17 mouse cellular contexts compared by ENCODE assay signal in genomic region chr12:91803207-91803932, GRCm38 (mm10). TPM values are rescaled to one million over a fixed set of nuclear protein-coding genes. Genes with fewer than 3 reads are reported as not detected.
DNase-seq lines count a peak whose midpoint lies in the region; ATAC-seq lines count a peak whose summit lies in the region.
"Had no signal": no experiment of that assay in that cellular context is flagged by ENCODE, and none has a peak within 500 bp of the region (broad histone marks: within the 10 kb centered on the region; RNA-seq: fewer than 3 reads in every experiment).

No protein-coding gene starts in this region.

- intact Hi-C loops in left cerebral cortex, postnatal 25 days (cut with DNase I), result no loop called here

- H3K4me3 ChIP-seq in forebrain, embryonic 16.5 days (replicated peaks; ENCODE audit: low read length), result no peak overlapping the region
- no peak overlapping the region for H3K4me3 ChIP-seq in forebrain, embryonic 13.5 days
- no peak overlapping the region for H3K4me3 ChIP-seq in midbrain, embryonic 14.5 days (replicated peaks; ENCODE audit: low read depth, low read length)
- H3K4me3 ChIP-seq in midbrain, embryonic 13.5 days (replicated peaks), result no peak overlapping the region
- H3K4me3 ChIP-seq: forebrain, embryonic 15.5 days; hindbrain, embryonic 15.5 days; kidney, embryonic 15.5 days had no signal

- H3K9ac ChIP-seq in forebrain, embryonic 16.5 days (replicated peaks; ENCODE audit: low read depth, low read length), result no peak overlapping the region
- no peak overlapping the region for H3K9ac ChIP-seq in forebrain, embryonic 13.5 days
- H3K9ac ChIP-seq in midbrain, embryonic 14.5 days (replicated peaks; ENCODE audit: low read length), result no peak overlapping the region
- no peak overlapping the region for H3K9ac ChIP-seq in midbrain, embryonic 13.5 days (replicated peaks)
- H3K9ac ChIP-seq: forebrain, embryonic 15.5 days; hindbrain, embryonic 15.5 days; kidney, embryonic 15.5 days had no signal

- no peaks in the 10 kb centered on the region for H3K9me3 ChIP-seq in forebrain, embryonic 16.5 days (ENCODE audit: control insufficient read depth, low read length)
- H3K9me3 ChIP-seq in forebrain, embryonic 13.5 days (replicated peaks), result no peaks in the 10 kb centered on the region
- no peaks in the 10 kb centered on the region for H3K9me3 ChIP-seq in midbrain, embryonic 14.5 days (ENCODE audit: control insufficient read depth, low read length)
- no peaks in the 10 kb centered on the region for H3K9me3 ChIP-seq in midbrain, embryonic 13.5 days
- H3K9me3 ChIP-seq: forebrain, embryonic 15.5 days; hindbrain, embryonic 15.5 days; kidney, embryonic 15.5 days had no signal

- H3K36me3 ChIP-seq in forebrain, embryonic 16.5 days (ENCODE audit: control insufficient read depth, insufficient read depth), result peaks cover 6% of the 10 kb centered on the region
- peaks cover 14% of the 10 kb centered on the region for H3K36me3 ChIP-seq in forebrain, embryonic 13.5 days (ENCODE audit: poor library complexity, severe bottlenecking)
- H3K36me3 ChIP-seq in midbrain, embryonic 14.5 days (ENCODE audit: control insufficient read depth, insufficient read depth, low read length), result peaks cover 20% of the 10 kb centered on the region
- peaks cover 18% of the 10 kb centered on the region for H3K36me3 ChIP-seq in midbrain, embryonic 13.5 days
- H3K36me3 ChIP-seq in splenic B cell, adult 2 months (ENCODE audit: control insufficient read depth, insufficient read depth, low read length, poor library complexity, severe bottlenecking), result no peaks in the 10 kb centered on the region; the same call in 1 of the 2 replicates

- H3K4me2 ChIP-seq in forebrain, embryonic 16.5 days (ENCODE audit: low read length), result no peak overlapping the region
- H3K4me2 ChIP-seq in forebrain, embryonic 13.5 days, result no peak overlapping the region
- no peak overlapping the region for H3K4me2 ChIP-seq in midbrain, embryonic 14.5 days (ENCODE audit: low read length)
- no peak overlapping the region for H3K4me2 ChIP-seq in midbrain, embryonic 13.5 days (replicated peaks)
- H3K4me2 ChIP-seq: forebrain, embryonic 15.5 days; hindbrain, embryonic 15.5 days; kidney, embryonic 15.5 days; liver, embryonic 11.5 days; midbrain, embryonic 11.5 days had no signal

- no peaks in the 10 kb centered on the region for H3K4me1 ChIP-seq in forebrain, embryonic 16.5 days (replicated peaks; ENCODE audit: control insufficient read depth, insufficient read depth, low read length)
- no peaks in the 10 kb centered on the region for H3K4me1 ChIP-seq in forebrain, embryonic 13.5 days
- no peaks in the 10 kb centered on the region for H3K4me1 ChIP-seq in midbrain, embryonic 14.5 days (ENCODE audit: control insufficient read depth, insufficient read depth, low read length)
- H3K4me1 ChIP-seq in midbrain, embryonic 13.5 days (replicated peaks), result no peaks in the 10 kb centered on the region
- H3K4me1 ChIP-seq: forebrain, embryonic 15.5 days; hindbrain, embryonic 15.5 days; kidney, embryonic 15.5 days had no signal

- ATAC-seq in forebrain, embryonic 16.5 days, result peak; percentile 37; the same call in 1 of the 2 replicates
- no peak for ATAC-seq in forebrain, embryonic 13.5 days
- no peak for ATAC-seq in midbrain, embryonic 14.5 days (ENCODE audit: low FRiP score, low TSS enrichment)
- no peak for ATAC-seq in midbrain, embryonic 13.5 days
- ATAC-seq: forebrain, embryonic 15.5 days had no signal

- H3K27me3 ChIP-seq in forebrain, embryonic 16.5 days (replicated peaks; ENCODE audit: control insufficient read depth, insufficient read depth, low read length), result no peaks in the 10 kb centered on the region
- H3K27me3 ChIP-seq in forebrain, embryonic 13.5 days, result peaks cover 2% of the 10 kb centered on the region; the same call in 1 of the 2 replicates
- no peaks in the 10 kb centered on the region for H3K27me3 ChIP-seq in midbrain, embryonic 14.5 days (ENCODE audit: control insufficient read depth, insufficient read depth, low read length)
- H3K27me3 ChIP-seq in midbrain, embryonic 13.5 days, result no peaks in the 10 kb centered on the region
- H3K27me3 ChIP-seq in splenic B cell, adult 2 months (ENCODE audit: control insufficient read depth, insufficient read depth, low read length, poor library complexity, severe bottlenecking), result no peaks in the 10 kb centered on the region
- H3K27me3 ChIP-seq: forebrain, embryonic 15.5 days; hindbrain, embryonic 15.5 days; kidney, embryonic 15.5 days had no signal

- DNase-seq in midbrain, embryonic 14.5 days, result peak; percentile 5
- peak; percentile 44 to 87 for DNase-seq in left cerebral cortex, postnatal 25 days (ENCODE audit: low spot score in 2 of 2)
- peak; percentile 31 for DNase-seq in splenic B cell, adult 2 months (ENCODE audit: low read depth, low spot score)
- no peak for DNase-seq in thymus, postnatal 36 days
- no peak for DNase-seq in adrenal gland, postnatal 4 days (ENCODE audit: low spot score in 2 of 2)
- DNase-seq: adrenal gland, adult 2 months; heart, postnatal 14 days; lung, postnatal 10 days; spleen, adult 18-20 months had no signal

- no peak overlapping the region for H3K27ac ChIP-seq in forebrain, embryonic 16.5 days (ENCODE audit: low read length)
- H3K27ac ChIP-seq in forebrain, embryonic 13.5 days, result no peak overlapping the region
- no peak overlapping the region for H3K27ac ChIP-seq in midbrain, embryonic 14.5 days (replicated peaks; ENCODE audit: low read depth, low read length)
- H3K27ac ChIP-seq in midbrain, embryonic 13.5 days, result no peak overlapping the region
- H3K27ac ChIP-seq: forebrain, embryonic 15.5 days; hindbrain, embryonic 15.5 days; kidney, embryonic 15.5 days had no signal

- WGBS in forebrain, embryonic 16.5 days, result 74% methylated on average over 13 of the region's 13 CpGs
- 78% methylated on average over 13 of the region's 13 CpGs for WGBS in forebrain, embryonic 13.5 days
- 71% methylated on average over 13 of the region's 13 CpGs for WGBS in midbrain, embryonic 14.5 days
- 72% methylated on average over 13 of the region's 13 CpGs for WGBS in midbrain, embryonic 13.5 days

RNA-seq across cellular contexts. Expression of gene Ston2, which starts 15.2 kb away (rescaled TPM):
- polyA plus RNA-seq in forebrain, embryonic 16.5 days (2015; fragmentation: Nextera tagmentation; extraction: Ambion mirVana), result 4.7 and 6.4 TPM in 2 replicates
- 10.5 and 13.2 TPM in 2 replicates for polyA plus RNA-seq in forebrain, embryonic 13.5 days (2015; fragmentation: Nextera tagmentation; extraction: Ambion mirVana)
- polyA plus RNA-seq in midbrain, embryonic 14.5 days (2014; fragmentation: Nextera tagmentation; extraction: Ambion mirVana), result 4.7 and 5.0 TPM in 2 replicates
- polyA plus RNA-seq in midbrain, embryonic 13.5 days (2015; fragmentation: Nextera tagmentation; extraction: Ambion mirVana), result 3.8 and 7.4 TPM in 2 replicates
- total RNA-seq in left cerebral cortex, postnatal 25 days (2021), result 10 to 100 TPM; 14.7 to 20.0 TPM
- total RNA-seq in adrenal gland, postnatal 4 days (2021), result 10 to 100 TPM; 14.5 to 15.1 TPM

RNA-seq across cellular contexts. Expression of gene Sel1l, which starts 45.6 kb away (rescaled TPM):
- polyA plus RNA-seq in forebrain, embryonic 16.5 days (2015; fragmentation: Nextera tagmentation; extraction: Ambion mirVana), result 109 and 126 TPM in 2 replicates
- polyA plus RNA-seq in forebrain, embryonic 13.5 days (2015; fragmentation: Nextera tagmentation; extraction: Ambion mirVana), result 93.4 and 95.3 TPM in 2 replicates
- 106 and 128 TPM in 2 replicates for polyA plus RNA-seq in midbrain, embryonic 14.5 days (2014; fragmentation: Nextera tagmentation; extraction: Ambion mirVana)
- polyA plus RNA-seq in midbrain, embryonic 13.5 days (2015; fragmentation: Nextera tagmentation; extraction: Ambion mirVana), result 102 and 105 TPM in 2 replicates
- 100 to 1,000 TPM; 162 to 163 TPM for total RNA-seq in left cerebral cortex, postnatal 25 days (2021)
- total RNA-seq in adrenal gland, postnatal 4 days (2021), result 100 to 1,000 TPM; 170 to 176 TPM

Comparison
In these comparisons a context has a peak if more than half of its experiments do, and no peak if none do; other contexts are left out.
1. DNase-seq: peak in midbrain, embryonic 14.5 days (single experiment), left cerebral cortex, postnatal 25 days (2 of 2) and splenic B cell, adult 2 months (single experiment); none in thymus, postnatal 36 days (0 of 2) and adrenal gland, postnatal 4 days (0 of 2).